Mouse (Mus musculus): Measurements from ENCODE around the gene Eml4. TPM values are rescaled to one million over a fixed set of nuclear protein-coding genes. Genes with fewer than 3 reads are reported as not detected.
A peak's percentile ranks its signal among the peaks of the same experiment; 100 is the strongest.

Gene Eml4
- 40.6 and 41.6 TPM in 2 replicates for polyA plus RNA-seq (2016; fragmentation: Nextera tagmentation; extraction: Ambion mirVana)

- H3K4me1 ChIP-seq = peaks cover 31% of the 10 kb centered on the region
- H3K36me3 ChIP-seq (replicated peaks) = no peaks in the 10 kb centered on the region
- DNase-seq (ENCODE audit: extremely low spot score, low spot score) = peak; percentile 90
- H3K27ac ChIP-seq = peak within 1 kb of the TSS; percentile 97
- peak within 1 kb of the TSS; percentile 95 for H3K4me3 ChIP-seq
- H3K9me3 ChIP-seq = peaks cover 4% of the 10 kb centered on the region; the same call in 1 of the 2 replicates
- H3K27me3 ChIP-seq (ENCODE audit: poor library complexity, severe bottlenecking) = no peaks in the 10 kb centered on the region
- WGBS = under 1% methylated on average over 58 of the region's 62 CpGs
These were observed at the start of gene Eml4 for GRCm38 (mm10) chr17:83350379-83351091. Gene Eml4, plus strand, starts transcription at chr17:83350931.

- Histone ChIP-seq H3K9me3 (no peaks in the 10 kb centered on the region), H3K4me3 (no peak overlapping the region), H3K36me3 (replicated peaks) (no peaks in the 10 kb centered on the region), H3K27ac (no peak overlapping the region), H3K4me1 (no peaks in the 10 kb centered on the region), H3K27me3 (ENCODE audit: poor library complexity, severe bottlenecking) (no peaks in the 10 kb centered on the region)
- DNase-seq (ENCODE audit: extremely low spot score, low spot score) = no peak
- WGBS = 86% methylated on average over 5 of the region's 5 CpGs
These were observed 49.3 kb upstream of the Eml4 start for GRCm38 (mm10) chr17:83301433-83301832.

- DNase-seq (ENCODE audit: extremely low spot score, low spot score) = no peak
- H3K9me3 ChIP-seq = no peaks in the 10 kb centered on the region
- no peaks in the 10 kb centered on the region for H3K36me3 ChIP-seq (replicated peaks)
- no peak overlapping the region for H3K27ac ChIP-seq
- peaks cover 24% of the 10 kb centered on the region for H3K4me1 ChIP-seq
- H3K27me3 ChIP-seq (ENCODE audit: poor library complexity, severe bottlenecking) = peaks cover 14% of the 10 kb centered on the region
- H3K4me3 ChIP-seq = no peak overlapping the region
- 91% methylated on average over 7 of the region's 7 CpGs for WGBS
These were observed 46.5 kb upstream of the Eml4 start for GRCm38 (mm10) chr17:83304089-83304822.

- no peak overlapping the region for H3K27ac ChIP-seq
- no peaks in the 10 kb centered on the region for H3K9me3 ChIP-seq
- no peak for DNase-seq (ENCODE audit: extremely low spot score, low spot score)
- peaks cover 17% of the 10 kb centered on the region for H3K27me3 ChIP-seq (ENCODE audit: poor library complexity, severe bottlenecking)
- peaks cover 41% of the 10 kb centered on the region for H3K4me1 ChIP-seq
- 91% methylated on average over 12 of the region's 12 CpGs for WGBS
- no peaks in the 10 kb centered on the region for H3K36me3 ChIP-seq (replicated peaks)
- H3K4me3 ChIP-seq = no peak overlapping the region
These were observed 43.6 kb upstream of the Eml4 start for GRCm38 (mm10) chr17:83306964-83307640.

- WGBS = 72% methylated on average over 11 of the region's 11 CpGs
- H3K36me3 ChIP-seq (replicated peaks) = no peaks in the 10 kb centered on the region
- peaks cover 17% of the 10 kb centered on the region for H3K27me3 ChIP-seq (ENCODE audit: poor library complexity, severe bottlenecking)
- H3K27ac ChIP-seq = no peak overlapping the region
- H3K4me1 ChIP-seq = peaks cover 47% of the 10 kb centered on the region
- H3K9me3 ChIP-seq = no peaks in the 10 kb centered on the region
- H3K4me3 ChIP-seq = no peak overlapping the region
- DNase-seq (ENCODE audit: extremely low spot score, low spot score) = no peak
These were observed 43.0 kb upstream of the Eml4 start for GRCm38 (mm10) chr17:83307641-83308296.

GRCm38 (mm10) chr17:83308451-83308850 is 42.3 kb upstream of the Eml4 start:
- WGBS = 44% methylated on average over 4 of the region's 4 CpGs
- H3K9me3 ChIP-seq = no peaks in the 10 kb centered on the region
- peak overlapping the region; percentile 51; the same call in 1 of the 2 replicates for H3K27ac ChIP-seq
- no peak for DNase-seq (ENCODE audit: extremely low spot score, low spot score)
- peaks cover 22% of the 10 kb centered on the region for H3K27me3 ChIP-seq (ENCODE audit: poor library complexity, severe bottlenecking)
- H3K4me3 ChIP-seq = no peak overlapping the region
- peaks cover 53% of the 10 kb centered on the region for H3K4me1 ChIP-seq
- no peaks in the 10 kb centered on the region for H3K36me3 ChIP-seq (replicated peaks)

- Histone ChIP-seq H3K27ac (peak overlapping the region; percentile 51; the same call in 1 of the 2 replicates), H3K4me3 (no peak overlapping the region)
- 8% methylated on average over 1 of the region's 1 CpGs for WGBS
These were observed 41.5 kb upstream of the Eml4 start for GRCm38 (mm10) chr17:83309243-83309642.

GRCm38 (mm10) chr17:83311806-83312205 is 38.9 kb upstream of the Eml4 start:
- WGBS = 62% methylated on average over 5 of the region's 5 CpGs
- DNase-seq (ENCODE audit: extremely low spot score, low spot score) = no peak
- peaks cover 56% of the 10 kb centered on the region for H3K4me1 ChIP-seq
- H3K27ac ChIP-seq = peak overlapping the region; percentile 35; the same call in 1 of the 2 replicates
- H3K4me3 ChIP-seq = no peak overlapping the region
- H3K9me3 ChIP-seq = no peaks in the 10 kb centered on the region
- no peaks in the 10 kb centered on the region for H3K36me3 ChIP-seq (replicated peaks)
- peaks cover 28% of the 10 kb centered on the region for H3K27me3 ChIP-seq (ENCODE audit: poor library complexity, severe bottlenecking)

More at GRCm38 (mm10) chr17:83309243-83309642, 41.5 kb upstream of the Eml4 start:
- H3K4me1 ChIP-seq = peaks cover 53% of the 10 kb centered on the region
- H3K36me3 ChIP-seq (replicated peaks) = no peaks in the 10 kb centered on the region
- no peak for DNase-seq (ENCODE audit: extremely low spot score, low spot score)
- H3K27me3 ChIP-seq (ENCODE audit: poor library complexity, severe bottlenecking) = peaks cover 28% of the 10 kb centered on the region
- H3K9me3 ChIP-seq = no peaks in the 10 kb centered on the region

- H3K9me3 ChIP-seq = no peaks in the 10 kb centered on the region
- DNase-seq (ENCODE audit: extremely low spot score, low spot score) = peak; percentile 67
- 6% methylated on average over 15 of the region's 15 CpGs for WGBS
- H3K4me3 ChIP-seq = peak overlapping the region; percentile 40
- no peaks in the 10 kb centered on the region for H3K36me3 ChIP-seq (replicated peaks)
- H3K4me1 ChIP-seq = peaks cover 51% of the 10 kb centered on the region
- peak overlapping the region; percentile 81 for H3K27ac ChIP-seq
- H3K27me3 ChIP-seq (ENCODE audit: poor library complexity, severe bottlenecking) = peaks cover 28% of the 10 kb centered on the region
These were observed 38.4 kb upstream of the Eml4 start for GRCm38 (mm10) chr17:83312244-83312918.

- no peaks in the 10 kb centered on the region for H3K36me3 ChIP-seq (replicated peaks)
- no peaks in the 10 kb centered on the region for H3K9me3 ChIP-seq
- 40% methylated on average over 8 of the region's 8 CpGs for WGBS
- no peak for DNase-seq (ENCODE audit: extremely low spot score, low spot score)
- H3K4me3 ChIP-seq = no peak overlapping the region
- H3K27ac ChIP-seq = no peak overlapping the region
- peaks cover 43% of the 10 kb centered on the region for H3K4me1 ChIP-seq
- peaks cover 24% of the 10 kb centered on the region for H3K27me3 ChIP-seq (ENCODE audit: poor library complexity, severe bottlenecking)
These were observed 37.6 kb upstream of the Eml4 start for GRCm38 (mm10) chr17:83313046-83313689.

GRCm38 (mm10) chr17:83315476-83315875 is 35.3 kb upstream of the Eml4 start:
- peaks cover 11% of the 10 kb centered on the region; the same call in 1 of the 2 replicates for H3K9me3 ChIP-seq
- 75% methylated on average over 4 of the region's 4 CpGs for whole genome bisulfite sequencing
- H3K27me3 ChIP-seq (ENCODE audit: poor library complexity, severe bottlenecking) = peaks cover 14% of the 10 kb centered on the region

More at GRCm38 (mm10) chr17:83315476-83315875, 35.3 kb upstream of the Eml4 start:
- no peak overlapping the region for H3K27ac ChIP-seq
- no peak for DNase-seq (ENCODE audit: extremely low spot score, low spot score)
- no peak overlapping the region for H3K4me3 ChIP-seq
- H3K4me1 ChIP-seq = peaks cover 23% of the 10 kb centered on the region
- H3K36me3 ChIP-seq (replicated peaks) = no peaks in the 10 kb centered on the region
